Mouse (Mus musculus) embryonic facial prominence, embryonic 14.5 days (tissue): ENCODE results near the gene Chat. TPM values are rescaled to one million over a fixed set of nuclear protein-coding genes. Genes with fewer than 3 reads are reported as not detected.

Experiments
- ATAC-seq: fragments of 200-750 bp; cut with Nextera tagmentation; 2 replicates; pipeline ENCODE4 v1.8.0; 2017; ENCODE audit warnings: low read depth, moderate number of reproducible peaks, moderate TSS enrichment
- DNase-seq: peaks from one replicate; pipeline ENCODE4 v3.0.0-alpha.2; 2015; ENCODE audit warnings: low spot score
- H3K27ac ChIP-seq: fragments of 300-500 bp; sonication (generic); replicated peaks from 2 replicates; pipeline ENCODE4 v1.5.1; 2014; ENCODE audit warnings: low read depth, mild to moderate bottlenecking, low read length, moderate library complexity
- H3K27me3 ChIP-seq: fragments of 300-500 bp; sonication (generic); replicated peaks from 2 replicates; pipeline ENCODE4 v1.6.1; 2014; ENCODE audit warnings: low read length; ENCODE audit not compliant: control insufficient read depth, insufficient read depth
- H3K36me3 ChIP-seq: fragments of 300-500 bp; sonication (generic); 2 replicates; pipeline ENCODE4 v1.6.1; 2014; ENCODE audit warnings: low read length, mixed read lengths; ENCODE audit not compliant: control insufficient read depth, insufficient read depth
- H3K4me1 ChIP-seq: fragments of 300-500 bp; sonication (generic); 2 replicates; pipeline ENCODE4 v1.6.1; 2014; ENCODE audit warnings: antibody characterized with exemption, low read length; ENCODE audit not compliant: control insufficient read depth, insufficient read depth
- H3K4me2 ChIP-seq: fragments of 300-500 bp; sonication (generic); 2 replicates; pipeline ENCODE4 v1.6.1; 2014; ENCODE audit warnings: low read depth, mild to moderate bottlenecking, low read length, moderate library complexity, mixed read lengths
- H3K4me3 ChIP-seq: fragments of 300-500 bp; sonication (generic); 2 replicates; pipeline ENCODE4 v1.5.1; 2014; ENCODE audit warnings: low read depth, mild to moderate bottlenecking, low read length
- H3K9ac ChIP-seq: fragments of 300-500 bp; sonication (generic); 2 replicates; pipeline ENCODE4 v1.6.1; 2014; ENCODE audit warnings: low read depth, mild to moderate bottlenecking, low read length, moderate library complexity, mixed read lengths
- H3K9me3 ChIP-seq: fragments of 300-500 bp; sonication (generic); 2 replicates; pipeline ENCODE4 v1.6.1; 2016; ENCODE audit warnings: low read length; ENCODE audit not compliant: control insufficient read depth
- WGBS: fragments of 180-500 bp; shearing (Covaris S2); extraction: QIAGEN DNeasy Blood & Tissue Kit; methylation state at CpG from one replicate; pipeline ENCODE4 v1.1.7; 2014; 5-methylcytosine and 5-hydroxymethylcytosine counted together
- polyA plus RNA-seq: library from polyadenylated mRNA; unstranded; fragments of >200 nt; fragmentation: Nextera tagmentation; extraction: Ambion mirVana; gene quantifications from 2 replicates; pipeline ENCODE4 v1.2.1, GENCODE M21; 2014

The Chat gene
- polyA plus RNA-seq, 1 experiment from 2014 or later, result not detected

DNA sequence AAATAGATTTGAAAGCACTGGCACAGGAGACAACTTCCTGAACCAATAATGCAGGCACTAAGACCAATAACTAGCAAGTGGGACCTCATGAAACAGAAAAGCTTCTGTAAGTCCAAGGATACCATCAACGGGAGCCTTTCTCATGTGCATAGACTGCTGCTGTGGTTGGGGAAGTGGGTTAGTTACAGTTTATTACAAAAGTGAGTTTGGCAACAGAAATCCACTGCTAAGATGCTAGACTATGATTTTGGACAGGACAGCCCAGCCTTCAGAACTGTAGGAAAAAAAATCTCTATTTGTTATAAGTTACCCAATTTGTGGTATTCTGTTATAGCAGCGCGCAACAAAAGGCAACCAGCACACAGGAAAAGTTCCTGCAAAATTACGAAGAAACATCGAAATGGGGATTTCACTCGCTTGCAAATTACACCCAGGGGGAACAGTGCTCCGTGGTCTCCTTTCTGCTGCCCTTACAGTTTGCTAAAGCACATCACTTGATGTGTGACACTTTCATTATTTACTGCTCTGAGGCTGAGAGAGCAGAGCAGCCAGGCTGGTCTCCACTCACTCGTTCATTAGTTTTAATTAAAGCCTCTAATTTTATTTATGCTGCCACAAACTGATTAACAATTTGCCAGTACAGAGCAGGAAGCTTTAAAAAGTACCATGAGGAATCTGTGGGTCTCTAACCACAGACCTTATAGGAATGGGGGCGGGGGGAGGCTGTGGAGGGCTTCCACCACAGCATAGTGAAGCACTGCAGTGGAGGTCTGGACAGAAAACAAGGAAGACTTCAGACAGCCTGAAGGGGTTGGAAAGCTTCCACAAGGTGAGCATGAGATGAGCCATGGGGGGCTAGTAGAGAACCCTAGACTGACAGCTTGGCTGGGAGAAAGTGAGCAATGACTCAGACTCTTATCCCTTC, 37.2 kb upstream of the Chat start:
- H3K4me3 ChIP-seq, result no peak overlapping the region
- no peak overlapping the region for H3K9ac ChIP-seq
- no peak overlapping the region for H3K27ac ChIP-seq
- 72% methylated on average over 9 of the region's 9 CpGs for WGBS
- H3K4me2 ChIP-seq, result no peak overlapping the region
- DNase-seq, result no peak
- no peaks in the 10 kb centered on the region for H3K36me3 ChIP-seq
- H3K9me3 ChIP-seq, result no peaks in the 10 kb centered on the region
- no peak for ATAC-seq
- H3K4me1 ChIP-seq, result no peaks in the 10 kb centered on the region
- H3K27me3 ChIP-seq, result no peaks in the 10 kb centered on the region

DNA sequence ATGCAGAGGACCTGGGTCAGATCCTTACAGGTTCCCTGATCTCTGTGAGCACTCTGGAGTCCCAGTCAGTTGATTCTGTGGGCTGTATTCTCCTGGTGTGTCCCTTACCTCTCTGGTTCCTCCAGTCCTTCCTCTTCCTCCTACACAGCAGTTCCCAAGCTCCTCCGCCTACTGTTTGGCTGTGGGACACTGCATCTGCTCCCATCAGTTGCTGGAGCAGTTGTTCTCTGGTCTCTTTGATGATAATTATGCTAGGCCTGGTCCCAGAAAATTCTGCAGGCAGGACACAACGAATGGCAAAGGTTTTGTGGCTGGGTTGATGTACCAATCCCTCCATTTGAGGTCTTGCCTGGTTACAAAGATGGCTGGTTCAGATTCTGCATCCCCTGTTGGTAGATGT, 35.5 kb upstream of the Chat start:
- no peak overlapping the region for H3K4me2 ChIP-seq
- H3K9me3 ChIP-seq, result no peaks in the 10 kb centered on the region
- no peak overlapping the region for H3K9ac ChIP-seq
- 66% methylated on average over 2 of the region's 2 CpGs for WGBS
- H3K27ac ChIP-seq, result no peak overlapping the region
- ATAC-seq (no peak), DNase-seq (no peak)
- no peak overlapping the region for H3K4me3 ChIP-seq
- H3K27me3 ChIP-seq, result no peaks in the 10 kb centered on the region
- no peaks in the 10 kb centered on the region; the same call in 1 of the 2 replicates for H3K4me1 ChIP-seq
- no peaks in the 10 kb centered on the region for H3K36me3 ChIP-seq

DNA sequence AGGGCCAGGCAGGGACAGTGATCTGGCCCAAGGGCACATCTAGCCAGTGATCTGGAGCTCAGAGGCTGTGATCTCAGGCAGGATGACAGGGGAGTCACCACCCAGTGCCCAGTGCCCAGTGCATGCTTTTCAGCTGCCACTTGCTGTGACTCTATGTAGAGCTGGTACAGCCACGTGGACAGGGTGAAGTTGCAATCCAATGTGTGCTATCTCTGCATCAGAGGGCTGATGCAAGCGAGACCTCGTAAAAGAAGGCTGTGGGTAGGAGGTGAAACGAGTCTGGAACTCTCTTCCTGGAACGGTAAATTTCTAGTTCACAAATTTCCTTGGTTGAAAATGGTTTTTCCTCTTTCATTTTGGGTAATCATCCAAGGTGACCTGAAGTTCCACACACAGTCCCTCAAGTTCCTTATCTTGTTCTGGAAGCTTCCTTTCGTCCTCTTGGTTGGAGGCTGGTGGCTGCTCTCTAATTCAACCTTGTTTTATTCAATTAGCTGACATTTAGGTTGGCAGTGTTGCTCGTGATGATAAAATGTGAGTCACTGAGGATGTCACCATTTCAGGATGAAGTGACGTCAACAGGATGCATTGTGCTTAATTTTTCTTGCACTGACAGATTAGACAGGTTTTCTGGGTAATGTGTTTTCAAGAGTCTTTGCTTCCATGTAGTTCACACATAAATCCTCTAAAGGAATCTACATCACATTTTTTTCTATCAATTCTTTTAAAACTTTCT, 30.5 kb upstream of the Chat start:
- Histone ChIP-seq H3K4me2 (no peak overlapping the region), H3K27me3 (peaks cover 4% of the 10 kb centered on the region; the same call in 1 of the 2 replicates), H3K36me3 (no peaks in the 10 kb centered on the region), H3K27ac (no peak overlapping the region), H3K9me3 (no peaks in the 10 kb centered on the region), H3K4me3 (no peak overlapping the region), H3K4me1 (no peaks in the 10 kb centered on the region; the same call in 1 of the 2 replicates), H3K9ac (no peak overlapping the region)
- ATAC-seq (no peak), DNase-seq (no peak)
- 74% methylated on average over 8 of the region's 8 CpGs for whole genome bisulfite sequencing

DNA sequence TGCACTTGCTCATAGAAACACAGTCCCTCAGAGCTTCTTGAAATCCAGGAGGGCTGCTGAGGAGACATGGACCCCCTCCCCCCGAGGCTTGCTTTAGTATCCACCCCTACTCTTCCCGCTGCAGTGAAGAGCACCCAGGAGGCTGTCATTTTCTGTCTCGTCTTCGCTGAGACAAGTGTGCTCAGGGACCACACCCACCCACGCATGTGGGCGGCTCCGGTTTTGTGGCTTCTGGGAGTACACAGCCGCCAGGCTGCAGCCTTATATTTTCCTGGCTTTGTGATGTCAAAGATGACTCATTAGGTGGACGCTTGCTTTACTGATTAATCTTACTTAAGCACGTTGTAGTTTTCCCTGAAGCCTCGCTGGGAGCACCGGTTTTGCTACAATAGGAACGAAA, 26.7 kb upstream of the Chat start:
- 13% methylated on average over 13 of the region's 13 CpGs for WGBS
- Histone ChIP-seq H3K9ac (0 out of 2 replicates have a peak overlapping the region, but pooled peaks have one; percentile 25), H3K4me3 (peak overlapping the region; percentile 18; the same call in 1 of the 2 replicates), H3K9me3 (no peaks in the 10 kb centered on the region), H3K27me3 (peaks cover 4% of the 10 kb centered on the region; the same call in 1 of the 2 replicates), H3K4me1 (no peaks in the 10 kb centered on the region; the same call in 1 of the 2 replicates), H3K4me2 (peak overlapping the region; percentile 49), H3K36me3 (no peaks in the 10 kb centered on the region), H3K27ac (no peak overlapping the region)
- peak; percentile 58 for DNase-seq
- 0 out of 2 replicates have a peak, but pooled peaks have one; percentile 37 for ATAC-seq

DNA sequence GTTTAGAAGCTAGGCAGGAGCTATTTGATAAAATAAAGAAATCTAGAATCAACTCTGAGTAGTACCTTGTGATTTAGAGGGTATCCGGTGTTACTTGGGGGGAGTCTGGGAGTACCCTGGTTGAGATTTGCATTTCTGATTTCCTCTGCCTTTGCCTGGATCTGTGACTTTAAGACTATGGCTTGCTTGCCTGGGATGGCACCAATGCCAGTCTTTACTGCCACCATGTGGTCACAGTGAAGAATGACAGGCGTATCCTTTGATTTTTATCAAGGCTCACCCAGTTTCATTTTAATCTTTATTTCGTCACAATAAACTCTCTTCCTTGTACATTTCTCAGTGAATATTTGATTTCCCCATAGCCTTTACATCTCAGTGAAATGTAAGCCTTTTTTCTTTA, 16.3 kb upstream of the Chat start:
- no peak overlapping the region for H3K27ac ChIP-seq
- no peak overlapping the region for H3K4me3 ChIP-seq
- no peak overlapping the region for H3K9ac ChIP-seq
- H3K9me3 ChIP-seq, result no peaks in the 10 kb centered on the region
- ATAC-seq, result no peak
- H3K36me3 ChIP-seq, result no peaks in the 10 kb centered on the region
- no peaks in the 10 kb centered on the region for H3K4me1 ChIP-seq
- no peak overlapping the region for H3K4me2 ChIP-seq
- 10% methylated on average over 3 of the region's 3 CpGs for WGBS
- H3K27me3 ChIP-seq, result no peaks in the 10 kb centered on the region
- peak; percentile 49 for DNase-seq

DNA sequence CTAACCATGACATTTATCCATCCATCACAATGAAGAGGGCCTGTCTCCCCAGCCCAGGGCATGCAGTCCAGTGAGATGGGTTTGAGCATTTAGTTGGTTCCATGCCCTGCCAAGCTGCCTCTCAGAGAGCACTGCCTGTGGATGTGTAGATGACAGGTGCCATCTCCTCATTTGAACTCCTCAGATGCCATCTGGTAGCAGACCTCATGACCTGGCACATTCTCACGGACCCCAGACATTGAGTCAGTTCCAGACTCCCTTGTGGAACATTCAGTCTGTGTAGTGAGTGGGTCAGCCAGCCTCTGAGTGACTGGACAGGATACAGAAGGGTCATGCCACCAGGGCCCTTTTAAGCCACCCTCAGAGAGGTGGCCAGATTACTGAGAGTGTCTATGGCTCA, 11.8 kb upstream of the Chat start:
- no peak overlapping the region for H3K9ac ChIP-seq
- ATAC-seq, result no peak
- 32% methylated on average over 1 of the region's 1 CpGs for WGBS

DNA sequence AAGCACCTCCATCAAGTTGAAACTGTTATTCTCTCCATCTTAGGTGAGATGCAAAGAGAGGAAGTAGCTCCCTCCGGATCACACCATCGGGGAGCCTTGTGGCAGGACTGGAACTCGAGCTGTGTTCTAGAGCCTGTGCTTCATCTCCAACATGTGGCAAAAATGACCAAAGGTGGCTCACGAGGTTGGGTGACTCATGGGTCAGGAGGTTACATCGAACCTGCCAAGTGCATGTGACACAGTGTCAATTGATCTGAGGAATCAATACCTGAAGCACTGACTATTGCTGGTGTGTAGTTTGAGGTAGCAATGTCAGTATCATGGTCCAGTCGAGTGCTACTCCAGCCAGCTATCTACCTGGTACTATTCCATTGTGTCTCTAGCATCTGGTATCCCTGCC, 10.8 kb upstream of the Chat start:
- Histone ChIP-seq H3K9ac (no peak overlapping the region), H3K4me2 (no peak overlapping the region), H3K27me3 (0 out of 2 replicates have a peak, but pooled peaks cover 3% of the 10 kb centered on the region), H3K36me3 (no peaks in the 10 kb centered on the region), H3K9me3 (no peaks in the 10 kb centered on the region), H3K27ac (no peak overlapping the region), H3K4me3 (no peak overlapping the region), H3K4me1 (no peaks in the 10 kb centered on the region)
- WGBS, result 67% methylated on average over 6 of the region's 6 CpGs
- no peak for ATAC-seq
- no peak for DNase-seq

More for the DNA sequence above, 11.8 kb upstream of the Chat start:
- Histone ChIP-seq H3K4me2 (no peak overlapping the region), H3K36me3 (no peaks in the 10 kb centered on the region), H3K27me3 (0 out of 2 replicates have a peak, but pooled peaks cover 3% of the 10 kb centered on the region), H3K27ac (no peak overlapping the region), H3K4me1 (no peaks in the 10 kb centered on the region), H3K9me3 (no peaks in the 10 kb centered on the region), H3K4me3 (no peak overlapping the region)
- no peak for DNase-seq

DNA sequence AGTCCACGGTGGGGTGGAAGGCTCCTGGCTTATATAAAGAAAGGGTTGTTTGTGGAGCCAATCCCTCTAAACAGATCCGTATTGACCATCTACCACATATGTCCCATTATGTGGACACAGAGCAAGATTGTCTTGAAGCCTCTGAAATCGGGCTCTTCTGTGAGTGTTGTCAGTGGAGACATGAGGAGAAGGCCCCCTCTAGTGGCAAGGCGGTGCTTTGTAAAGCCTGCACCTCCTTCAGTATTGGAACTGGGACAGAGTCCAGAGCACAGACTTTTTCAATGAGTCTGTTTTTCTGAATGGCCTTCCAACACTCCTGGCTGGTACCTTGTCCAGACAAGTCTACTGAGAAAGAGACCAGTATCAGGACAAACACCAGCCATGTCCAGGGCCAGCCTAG, 7.2 kb upstream of the Chat start:
- no peak overlapping the region for H3K27ac ChIP-seq
- no peaks in the 10 kb centered on the region for H3K9me3 ChIP-seq
- DNase-seq, result peak; percentile 79
- no peak for ATAC-seq
- no peaks in the 10 kb centered on the region for H3K36me3 ChIP-seq
- H3K4me2 ChIP-seq, result no peak overlapping the region
- H3K4me3 ChIP-seq, result no peak overlapping the region
- no peaks in the 10 kb centered on the region for H3K4me1 ChIP-seq
- H3K9ac ChIP-seq, result no peak overlapping the region
- 15% methylated on average over 4 of the region's 4 CpGs for WGBS
- H3K27me3 ChIP-seq, result peaks cover 11% of the 10 kb centered on the region; the same call in 1 of the 2 replicates
